Comparison of ENCODE assay signal across 8 mouse cellular contexts in the genomic region with DNA sequence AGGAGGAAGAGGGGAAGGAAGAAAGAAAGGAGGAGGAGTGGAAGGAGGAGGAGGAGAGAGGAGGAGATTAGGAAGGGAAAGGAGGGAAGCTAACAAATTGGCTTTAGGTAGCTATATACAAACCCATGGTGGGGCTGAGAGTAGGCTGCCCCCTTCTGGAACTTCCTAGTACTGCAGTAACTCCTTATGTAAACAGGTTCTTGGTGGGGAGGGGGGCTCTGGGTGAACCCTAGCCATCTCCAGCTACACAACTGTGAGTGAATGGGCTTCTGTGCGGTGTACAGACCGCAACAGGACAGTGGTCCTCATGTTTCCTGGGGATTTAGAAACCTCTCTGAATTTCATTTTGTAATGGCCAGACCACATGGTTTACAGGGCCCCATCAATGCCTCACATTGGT. TPM values are rescaled to one million over a fixed set of nuclear protein-coding genes. Genes with fewer than 3 reads are reported as not detected.
DNase-seq lines count a peak whose midpoint lies in the region; ATAC-seq and TF ChIP-seq lines count a peak whose summit lies in the region.

No protein-coding gene starts in this region.

- no peaks in the 10 kb centered on the region for H3K27me3 ChIP-seq in forebrain, postnatal 0 days (ENCODE audit: insufficient read depth, low read length)
- no peaks in the 10 kb centered on the region for H3K27me3 ChIP-seq in forebrain, embryonic 15.5 days
- H3K27me3 ChIP-seq in splenic B cell, adult 2 months (ENCODE audit: control insufficient read depth, insufficient read depth, low read length, poor library complexity, severe bottlenecking), result no peaks in the 10 kb centered on the region

- H3K9ac ChIP-seq in forebrain, postnatal 0 days, result no peak overlapping the region
- H3K9ac ChIP-seq in forebrain, embryonic 15.5 days (replicated peaks), result no peak overlapping the region

- TF ChIP-seq CTCF in forebrain, postnatal 0 days (IDR thresholded peaks at IDR 0.05; ENCODE audit: low read depth), result peak; percentile 60

- H3K36me3 ChIP-seq in forebrain, postnatal 0 days (ENCODE audit: insufficient read depth), result no peaks in the 10 kb centered on the region
- no peaks in the 10 kb centered on the region for H3K36me3 ChIP-seq in forebrain, embryonic 15.5 days
- no peaks in the 10 kb centered on the region for H3K36me3 ChIP-seq in splenic B cell, adult 2 months (ENCODE audit: control insufficient read depth, insufficient read depth, low read length, poor library complexity, severe bottlenecking)

- DNase-seq in forebrain, postnatal 0 days, result peak; percentile 20
- DNase-seq in urinary bladder, postnatal 25 days (ENCODE audit: low spot score), result peak; percentile 43
- DNase-seq in urinary bladder, postnatal 4 days (ENCODE audit: low spot score in 2 of 2), result no peak
- DNase-seq in cerebellum, postnatal 25 days, result peak; percentile 10 to 55
- DNase-seq in lung, postnatal 10 days, result peak; percentile 78
- peak; percentile 85 for DNase-seq in splenic B cell, adult 2 months (ENCODE audit: low read depth, low spot score)

- WGBS in forebrain, postnatal 0 days, result 28% methylated on average over 2 of the region's 2 CpGs
- 38% methylated on average over 2 of the region's 2 CpGs for WGBS in forebrain, embryonic 15.5 days

- no peak overlapping the region for H3K4me3 ChIP-seq in forebrain, postnatal 0 days (ENCODE audit: low read depth, low read length)
- H3K4me3 ChIP-seq in forebrain, embryonic 15.5 days, result no peak overlapping the region

- no peak for ATAC-seq in forebrain, postnatal 0 days
- no peak for ATAC-seq in forebrain, embryonic 15.5 days (replicated peaks)
- ATAC-seq in inflammation-experienced regulatory T-cells, adult 6 months, result peak; percentile 81

- no peaks in the 10 kb centered on the region for H3K4me1 ChIP-seq in forebrain, postnatal 0 days (ENCODE audit: insufficient read depth)
- H3K4me1 ChIP-seq in forebrain, embryonic 15.5 days, result no peaks in the 10 kb centered on the region

- no peak overlapping the region for H3K27ac ChIP-seq in forebrain, postnatal 0 days (ENCODE audit: low read depth, low read length)
- H3K27ac ChIP-seq in forebrain, embryonic 15.5 days (replicated peaks), result no peak overlapping the region

- no peaks in the 10 kb centered on the region for H3K9me3 ChIP-seq in forebrain, postnatal 0 days (ENCODE audit: low read length)
- no peaks in the 10 kb centered on the region for H3K9me3 ChIP-seq in forebrain, embryonic 15.5 days

- H3K4me2 ChIP-seq in forebrain, postnatal 0 days (ENCODE audit: low read depth), result no peak overlapping the region
- no peak overlapping the region for H3K4me2 ChIP-seq in forebrain, embryonic 15.5 days (replicated peaks)

RNA-seq across cellular contexts. Expression of a gene that starts 24.6 kb away (rescaled TPM):
- total RNA-seq in forebrain, postnatal 0 days (2014; rRNA removed), result 27.2 and 42.8 TPM in 2 replicates
- 65.9 and 70.6 TPM in 2 replicates for polyA plus RNA-seq in forebrain, postnatal 0 days (2015; fragmentation: Nextera tagmentation; extraction: Ambion mirVana)
- 54.5 and 57.3 TPM in 2 replicates for polyA plus RNA-seq in forebrain, embryonic 15.5 days (2015; fragmentation: Nextera tagmentation; extraction: Ambion mirVana)
- 10 to 100 TPM; 10.7 to 21.0 (median 14.8) TPM for polyA plus RNA-seq in inflammation-experienced regulatory T-cells, adult 6 months (2017; shearing (Covaris generic))

RNA-seq across cellular contexts. Expression of a gene that starts 31.5 kb away (rescaled TPM):
- total RNA-seq in forebrain, postnatal 0 days (2014; rRNA removed), result 16.8 and 26.4 TPM in 2 replicates
- polyA plus RNA-seq in forebrain, postnatal 0 days (2015; fragmentation: Nextera tagmentation; extraction: Ambion mirVana), result 37.4 and 41.2 TPM in 2 replicates
- 44.3 and 46.1 TPM in 2 replicates for polyA plus RNA-seq in forebrain, embryonic 15.5 days (2015; fragmentation: Nextera tagmentation; extraction: Ambion mirVana)
- polyA plus RNA-seq in inflammation-experienced regulatory T-cells, adult 6 months (2017; shearing (Covaris generic)), result 10 to 100 TPM; 19.9 to 29.7 (median 25.6) TPM

RNA-seq across cellular contexts. Expression of a gene that starts 38.6 kb away (rescaled TPM):
- total RNA-seq in forebrain, postnatal 0 days (2014; rRNA removed), result 0.62 TPM in 1 of 2 replicates, not detected in the other
- 0.64 and 0.79 TPM in 2 replicates for polyA plus RNA-seq in forebrain, postnatal 0 days (2015; fragmentation: Nextera tagmentation; extraction: Ambion mirVana)
- 0.56 and 0.60 TPM in 2 replicates for polyA plus RNA-seq in forebrain, embryonic 15.5 days (2015; fragmentation: Nextera tagmentation; extraction: Ambion mirVana)
- polyA plus RNA-seq in inflammation-experienced regulatory T-cells, adult 6 months (2017; shearing (Covaris generic)), result under 1 TPM in 1 of 3 experiments, not detected in 2; 0.50 TPM

Comparison
In these comparisons a context has a peak if more than half of its experiments do, and no peak if none do; other contexts are left out.
1. DNase-seq: peak in forebrain, postnatal 0 days (single experiment), urinary bladder, postnatal 25 days (single experiment), cerebellum, postnatal 25 days (2 of 2), lung, postnatal 10 days (single experiment) and splenic B cell, adult 2 months (single experiment); none in urinary bladder, postnatal 4 days (0 of 2).